Mouse (Mus musculus): ENCODE measurements at regions not wholly inside any gene's neighbourhood (a gene's known extent, or its start where the extent isn't known, plus 50 kb on each side); places are given as distances from the start of the nearest gene placed in this dataset.
"Not testable (repeated sequence)": the region's sequence is repeated elsewhere in the genome, so short reads cannot be mapped to it uniquely, and the experiment has no call there.

- not testable (repeated sequence) for TF ChIP-seq CTCF (IDR thresholded peaks at IDR 0.05; ENCODE audit: low read depth, low read length); POLR2AphosphoS5 (IDR thresholded peaks at IDR 0.05; ENCODE audit: insufficient replicate concordance, low read depth, low read length); GATA1 (IDR thresholded peaks at IDR 0.05; ENCODE audit: borderline replicate concordance, low read length)
Observed at GRCm38 (mm10) chr5:4384719-4385118, 192.6 kb downstream of the Mterf1b start.

Measured in G1E (cell line).